8 mouse cellular contexts compared by ENCODE assay signal in the genomic region with DNA sequence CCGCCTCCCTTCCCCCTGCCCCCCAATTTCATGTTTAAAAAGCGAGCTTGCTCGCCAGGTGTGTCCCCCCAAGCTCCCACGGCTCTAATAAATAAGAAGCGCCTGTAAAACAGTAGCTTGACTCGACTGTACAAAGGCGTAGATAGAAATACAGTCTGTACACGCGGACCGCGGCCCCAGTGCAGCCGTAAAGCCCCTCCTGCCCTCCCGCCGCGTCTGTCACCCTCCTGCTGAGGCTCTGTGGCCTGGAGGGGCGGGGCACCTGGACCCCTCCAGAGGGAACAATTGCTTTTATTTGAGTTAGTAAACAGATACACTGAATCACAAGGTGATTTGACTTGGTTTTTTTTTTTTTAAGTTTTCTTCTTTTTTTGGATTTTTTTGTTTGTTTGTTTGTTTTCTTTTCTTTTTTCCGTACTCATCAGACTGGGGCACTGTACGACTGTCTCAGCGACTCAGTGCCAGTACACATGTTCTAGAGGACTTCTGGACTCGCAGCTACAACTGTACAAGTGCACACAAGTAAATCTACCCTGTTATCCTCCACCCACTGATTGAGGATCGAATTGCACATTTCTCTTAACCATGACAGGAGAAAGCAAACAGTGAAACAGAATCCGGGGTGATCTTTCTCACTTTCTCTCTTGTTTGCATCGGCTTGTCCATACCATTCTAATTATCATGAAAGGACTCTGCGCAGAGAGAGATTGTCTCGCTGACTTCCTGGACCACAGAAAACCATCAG.
DNase-seq lines count a peak whose midpoint lies in the region; ATAC-seq and TF ChIP-seq lines count a peak whose summit lies in the region.

No protein-coding gene starts in this region.

- WGBS in lung, postnatal 0 days = 3% methylated on average over 25 of the region's 25 CpGs
- WGBS in forebrain, embryonic 11.5 days = 8% methylated on average over 25 of the region's 25 CpGs
- 2% methylated on average over 25 of the region's 25 CpGs for WGBS in limb, embryonic 12.5 days
- 17% methylated on average over 25 of the region's 25 CpGs for WGBS in small intestine, adult 2 months

- H3K4me2 ChIP-seq in lung, postnatal 0 days (replicated peaks; ENCODE audit: low read depth, low read length) = peak overlapping the region; percentile 80
- peak overlapping the region; percentile 46 for H3K4me2 ChIP-seq in forebrain, embryonic 11.5 days (ENCODE audit: low read depth, low read length, severe bottlenecking)
- H3K4me2 ChIP-seq in limb, embryonic 12.5 days = peak overlapping the region; percentile 65

- DNase-seq in lung, postnatal 0 days (ENCODE audit: low spot score) = no peak
- DNase-seq in lung, postnatal 36 days = no peak
- DNase-seq in forebrain, embryonic 11.5 days (ENCODE audit: low spot score) = no peak
- no peak for DNase-seq in cerebellum, postnatal 4 days (ENCODE audit: low spot score in 2 of 2)
- no peak for DNase-seq in right cerebral cortex, adult 2 months (ENCODE audit: low spot score in 2 of 2)
- DNase-seq in spleen, postnatal 10 days (ENCODE audit: low spot score in 2 of 2) = no peak

- no peak for TF ChIP-seq POLR2A in small intestine, adult 2 months (IDR thresholded peaks at IDR 0.05; ENCODE audit: low read depth, low read length)

- no peak for ATAC-seq in lung, postnatal 0 days
- ATAC-seq in forebrain, embryonic 11.5 days (replicated peaks; ENCODE audit: low FRiP score) = no peak
- no peak; the same call in 1 of the 2 replicates for ATAC-seq in limb, embryonic 12.5 days (ENCODE audit: insufficient number of reproducible peaks, insufficient read depth, low FRiP score, low TSS enrichment, low read depth)

- no peaks in the 10 kb centered on the region for H3K9me3 ChIP-seq in lung, postnatal 0 days (ENCODE audit: low read length)
- H3K9me3 ChIP-seq in forebrain, embryonic 11.5 days (ENCODE audit: control insufficient read depth, low read length) = no peaks in the 10 kb centered on the region
- H3K9me3 ChIP-seq in limb, embryonic 12.5 days = no peaks in the 10 kb centered on the region

- no peaks in the 10 kb centered on the region for H3K4me1 ChIP-seq in lung, postnatal 0 days (ENCODE audit: insufficient read depth, low read depth, low read length)
- H3K4me1 ChIP-seq in forebrain, embryonic 11.5 days (replicated peaks; ENCODE audit: control insufficient read depth, insufficient read depth, low read length) = peaks cover 6% of the 10 kb centered on the region; the same call in 1 of the 2 replicates
- H3K4me1 ChIP-seq in limb, embryonic 12.5 days (replicated peaks) = peaks cover 34% of the 10 kb centered on the region
- H3K4me1 ChIP-seq in small intestine, adult 2 months (ENCODE audit: control insufficient read depth, insufficient read depth, insufficient read length, low read length) = no peaks in the 10 kb centered on the region

- H3K36me3 ChIP-seq in lung, postnatal 0 days (ENCODE audit: insufficient read depth, low read length) = no peaks in the 10 kb centered on the region
- no peaks in the 10 kb centered on the region for H3K36me3 ChIP-seq in forebrain, embryonic 11.5 days (ENCODE audit: control insufficient read depth, insufficient read depth, low read length)
- no peaks in the 10 kb centered on the region for H3K36me3 ChIP-seq in limb, embryonic 12.5 days
- H3K36me3 ChIP-seq in small intestine, adult 2 months (ENCODE audit: control insufficient read depth, insufficient read depth, low read length) = no peaks in the 10 kb centered on the region

- no peak overlapping the region; the same call in 1 of the 2 replicates for H3K9ac ChIP-seq in lung, postnatal 0 days (replicated peaks; ENCODE audit: low read depth)
- peak overlapping the region; percentile 39; the same call in 1 of the 2 replicates for H3K9ac ChIP-seq in forebrain, embryonic 11.5 days (ENCODE audit: low read length)
- no peak overlapping the region; the same call in 1 of the 2 replicates for H3K9ac ChIP-seq in limb, embryonic 12.5 days (replicated peaks)

- H3K27me3 ChIP-seq in lung, postnatal 0 days (replicated peaks; ENCODE audit: insufficient read depth, low read length) = no peaks in the 10 kb centered on the region
- no peaks in the 10 kb centered on the region for H3K27me3 ChIP-seq in forebrain, embryonic 11.5 days (ENCODE audit: control insufficient read depth, insufficient read depth, low read length)
- 0 out of 2 replicates have a peak, but pooled peaks cover 5% of the 10 kb centered on the region for H3K27me3 ChIP-seq in limb, embryonic 12.5 days
- peaks cover 11% of the 10 kb centered on the region for H3K27me3 ChIP-seq in small intestine, adult 2 months (ENCODE audit: control insufficient read depth, insufficient read depth, low read length)

- no peak overlapping the region for H3K27ac ChIP-seq in lung, postnatal 0 days (ENCODE audit: low read length)
- no peak overlapping the region for H3K27ac ChIP-seq in forebrain, embryonic 11.5 days (ENCODE audit: low read depth, low read length)
- H3K27ac ChIP-seq in limb, embryonic 12.5 days = peak overlapping the region; percentile 74; the same call in 1 of the 2 replicates
- H3K27ac ChIP-seq in small intestine, adult 2 months (ENCODE audit: insufficient read depth, low read depth, low read length) = no peak overlapping the region

- no peak for TF ChIP-seq EP300 in lung, postnatal 0 days (IDR thresholded peaks at IDR 0.05)

- H3K4me3 ChIP-seq in lung, postnatal 0 days (ENCODE audit: low read depth, low read length) = peak overlapping the region; percentile 48
- peak overlapping the region; percentile 14; the same call in 1 of the 2 replicates for H3K4me3 ChIP-seq in forebrain, embryonic 11.5 days (ENCODE audit: low read depth, low read length)
- peak overlapping the region; percentile 34 for H3K4me3 ChIP-seq in limb, embryonic 12.5 days (replicated peaks)
- peak overlapping the region; percentile 39 for H3K4me3 ChIP-seq in small intestine, adult 2 months (ENCODE audit: low read depth, low read length)

- no peak for TF ChIP-seq CTCF in lung, postnatal 0 days (IDR thresholded peaks at IDR 0.05)
- TF ChIP-seq CTCF in small intestine, adult 2 months (IDR thresholded peaks at IDR 0.05; ENCODE audit: extremely low read depth, insufficient read length, insufficient replicate concordance, low read depth, low read length) = no peak
